Comparison of ENCODE assay signal across 8 mouse cellular contexts in the genomic region with DNA sequence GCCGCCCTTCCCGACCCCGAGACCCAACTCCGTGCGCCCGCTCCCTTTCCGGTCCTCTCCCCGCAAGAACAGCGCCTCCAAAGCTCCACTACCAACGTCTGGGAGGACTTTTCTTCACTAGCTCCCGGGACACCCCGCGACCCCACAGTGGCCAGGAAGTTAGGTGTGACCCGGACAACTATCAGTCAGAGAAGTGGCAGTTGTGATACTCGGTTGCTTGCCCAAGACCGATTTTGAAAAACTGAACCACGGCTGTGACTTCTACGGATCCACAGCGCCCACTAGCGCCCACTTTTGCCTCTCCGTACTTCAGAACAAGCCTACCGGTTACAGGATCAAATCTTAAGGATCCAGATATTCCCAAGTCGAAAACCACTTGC. TPM values are rescaled to one million over a fixed set of nuclear protein-coding genes. Genes with fewer than 3 reads are reported as not detected.
DNase-seq lines count a peak whose midpoint lies in the region; ATAC-seq and TF ChIP-seq lines count a peak whose summit lies in the region.

No protein-coding gene starts in this region.

- H3K79me2 ChIP-seq in liver, adult 2 months (ENCODE audit: control insufficient read depth, insufficient read depth, low read length): no peaks in the 10 kb centered on the region; the same call in 1 of the 2 replicates

- no peaks in the 10 kb centered on the region for H3K9me3 ChIP-seq in heart, embryonic 13.5 days
- no peaks in the 10 kb centered on the region for H3K9me3 ChIP-seq in kidney, postnatal 0 days (replicated peaks; ENCODE audit: low read length)

- WGBS in heart, embryonic 13.5 days: under 1% methylated on average over 23 of the region's 23 CpGs
- WGBS in kidney, postnatal 0 days: under 1% methylated on average over 23 of the region's 23 CpGs
- under 1% methylated on average over 23 of the region's 23 CpGs for WGBS in liver, adult 2 months

- DNase-seq in B cell, adult 2 months: peak; percentile 88 to 89
- DNase-seq in kidney, postnatal 0 days (ENCODE audit: low spot score): peak; percentile 96
- DNase-seq in liver, adult 2 months (ENCODE audit: extremely low read depth, low read depth, low spot score): peak; percentile 79
- peak; percentile 74 to 76 for DNase-seq in spleen, postnatal 36 days (ENCODE audit: low spot score in 2 of 2)

- H3K9ac ChIP-seq in heart, embryonic 13.5 days: peak overlapping the region; percentile 95
- peak overlapping the region; percentile 60 for H3K9ac ChIP-seq in kidney, postnatal 0 days (ENCODE audit: low read depth, low read length)
- peak overlapping the region; percentile 50 for H3K9ac ChIP-seq in liver, adult 2 months (ENCODE audit: low read depth, low read length)

- peaks cover 16% of the 10 kb centered on the region for H3K36me3 ChIP-seq in heart, embryonic 13.5 days
- peaks cover 7% of the 10 kb centered on the region for H3K36me3 ChIP-seq in kidney, postnatal 0 days (ENCODE audit: insufficient read depth, low read length)
- H3K36me3 ChIP-seq in liver, adult 2 months (ENCODE audit: control insufficient read depth, insufficient read depth, low read length): peaks cover 8% of the 10 kb centered on the region

- peak overlapping the region; percentile 94 for H3K4me2 ChIP-seq in heart, embryonic 13.5 days
- H3K4me2 ChIP-seq in kidney, postnatal 0 days (ENCODE audit: low read length): peak overlapping the region; percentile 93

- no peaks in the 10 kb centered on the region for H3K27me3 ChIP-seq in heart, embryonic 13.5 days (replicated peaks)
- no peaks in the 10 kb centered on the region for H3K27me3 ChIP-seq in kidney, postnatal 0 days (ENCODE audit: insufficient read depth, low read length)
- peaks cover 8% of the 10 kb centered on the region; the same call in 1 of the 2 replicates for H3K27me3 ChIP-seq in liver, adult 2 months (ENCODE audit: control insufficient read depth, insufficient read depth, low read length)

- peak overlapping the region; percentile 81 for H3K4me3 ChIP-seq in brown adipose tissue, adult 24 weeks (ENCODE audit: insufficient read depth, low read depth, low read length)
- H3K4me3 ChIP-seq in heart, embryonic 13.5 days: peak overlapping the region; percentile 91
- peak overlapping the region; percentile 88 for H3K4me3 ChIP-seq in kidney, postnatal 0 days (replicated peaks; ENCODE audit: low read depth, low read length)
- H3K4me3 ChIP-seq in liver, adult 2 months (ENCODE audit: insufficient read depth, low read depth, low read length): peak overlapping the region; percentile 66

- no peaks in the 10 kb centered on the region for H3K4me1 ChIP-seq in brown adipose tissue, adult 24 weeks (ENCODE audit: control insufficient read depth, insufficient read depth, insufficient read length, low read length)
- peaks cover 39% of the 10 kb centered on the region for H3K4me1 ChIP-seq in heart, embryonic 13.5 days
- H3K4me1 ChIP-seq in kidney, postnatal 0 days (replicated peaks; ENCODE audit: insufficient read depth, low read length): no peaks in the 10 kb centered on the region; the same call in 1 of the 2 replicates
- H3K4me1 ChIP-seq in liver, adult 2 months (ENCODE audit: control insufficient read depth, insufficient read depth, low read length): peaks cover 3% of the 10 kb centered on the region; the same call in 1 of the 2 replicates

- peak; percentile 90 for TF ChIP-seq CTCF in kidney, postnatal 0 days (IDR thresholded peaks at IDR 0.05; ENCODE audit: low read depth)
- TF ChIP-seq CTCF in liver, adult 2 months (IDR thresholded peaks at IDR 0.05; ENCODE audit: low read depth, low read length): peak; percentile 88

- H3K27ac ChIP-seq in brown adipose tissue, adult 24 weeks (replicated peaks; ENCODE audit: low read depth, low read length): peak overlapping the region; percentile 74
- peak overlapping the region; percentile 87 for H3K27ac ChIP-seq in heart, embryonic 13.5 days (replicated peaks)
- H3K27ac ChIP-seq in kidney, postnatal 0 days: peak overlapping the region; percentile 85
- H3K27ac ChIP-seq in liver, adult 2 months (replicated peaks; ENCODE audit: insufficient read depth, low read depth, low read length): peak overlapping the region; percentile 36

- peak; percentile 49; the same call in 1 of the 2 replicates for ATAC-seq in erythroid progenitor cell, adult 5-6 weeks (replicated peaks; ENCODE audit: low FRiP score, poor library complexity, severe bottlenecking)
- no peak for ATAC-seq in heart, embryonic 13.5 days (ENCODE audit: extremely low read depth, insufficient number of reproducible peaks, low FRiP score, low TSS enrichment)
- ATAC-seq in kidney, postnatal 0 days (replicated peaks; ENCODE audit: low FRiP score, low read depth): peak; percentile 2; the same call in 1 of the 2 replicates
- peak; percentile 66 for ATAC-seq in monocyte, adult 5-6 weeks (replicated peaks; ENCODE audit: insufficient number of reproducible peaks, low FRiP score, low TSS enrichment, poor library complexity, severe bottlenecking)

- no peak for TF ChIP-seq POLR2A in liver, adult 2 months (IDR thresholded peaks at IDR 0.05; ENCODE audit: extremely low read depth, insufficient read depth, low read length)

RNA-seq across cellular contexts. Expression of gene Efnb2, which starts 0.7 kb away (rescaled TPM):
- polyA plus RNA-seq in brown adipose tissue, adult 24 weeks (2012; ENCODE audit: insufficient read depth, insufficient read length, missing spikeins): 3.3 and 6.5 TPM in 2 replicates
- not detected in 2 replicates for total RNA-seq in erythroid progenitor cell, adult 5-6 weeks (2015; ENCODE audit: low replicate concordance)
- total RNA-seq in erythroid progenitor cell, adult 5-6 weeks (2017; ENCODE audit: low replicate concordance): 3.2 TPM in 1 of 2 replicates, not detected in the other
- 11.4 and 11.7 TPM in 2 replicates for polyA plus RNA-seq in heart, embryonic 13.5 days (2015; fragmentation: Nextera tagmentation; extraction: Ambion mirVana)
- polyA plus RNA-seq in kidney, postnatal 0 days (2015; fragmentation: Nextera tagmentation; extraction: Ambion mirVana): 24.0 and 27.4 TPM in 2 replicates
- total RNA-seq in liver, adult 2 months (2014; rRNA removed): 1.8 and 4.0 TPM in 2 replicates
- 2.3 and 2.8 TPM in 2 replicates for polyA plus RNA-seq in liver, adult 2 months (2012; rRNA removed)
- total RNA-seq in monocyte, adult 5-6 weeks (2017): 0.19 to 7.5 TPM (median 0.39 TPM) in 3 replicates

RNA-seq across cellular contexts. Expression of gene Arglu1, which starts 28.6 kb away (rescaled TPM):
- 30.1 and 39.8 TPM in 2 replicates for polyA plus RNA-seq in brown adipose tissue, adult 24 weeks (2012; ENCODE audit: insufficient read depth, insufficient read length, missing spikeins)
- 60.4 and 61.3 TPM in 2 replicates for total RNA-seq in erythroid progenitor cell, adult 5-6 weeks (2015; ENCODE audit: low replicate concordance)
- 81.1 and 100 TPM in 2 replicates for total RNA-seq in erythroid progenitor cell, adult 5-6 weeks (2017; ENCODE audit: low replicate concordance)
- polyA plus RNA-seq in heart, embryonic 13.5 days (2015; fragmentation: Nextera tagmentation; extraction: Ambion mirVana): 79.0 and 86.7 TPM in 2 replicates
- 160 and 169 TPM in 2 replicates for polyA plus RNA-seq in kidney, postnatal 0 days (2015; fragmentation: Nextera tagmentation; extraction: Ambion mirVana)
- total RNA-seq in liver, adult 2 months (2014; rRNA removed): 18.5 and 19.2 TPM in 2 replicates
- polyA plus RNA-seq in liver, adult 2 months (2012; rRNA removed): 6.1 and 11.5 TPM in 2 replicates
- 210 to 324 TPM (median 270 TPM) in 3 replicates for total RNA-seq in monocyte, adult 5-6 weeks (2017)

Comparison
In these comparisons a context has a peak if more than half of its experiments do, and no peak if none do; other contexts are left out.
1. H3K27ac ChIP-seq: peak in every context shown above with its lines; median percentile 87 in heart, embryonic 13.5 days; 85 in kidney, postnatal 0 days; 74 in brown adipose tissue, adult 24 weeks; 36 in liver, adult 2 months.